Mouse (Mus musculus): ENCODE measurements around the gene Pphln1.

The Pphln1 gene

GRCm38 (mm10) chr15:93539415-93539814 lies 141.3 kb downstream of the Pphln1 start:
- no peak for DNase-seq (ENCODE audit: low spot score)
